Comparison of ENCODE assay signal across 8 mouse cellular contexts in genomic region chr14:48083836-48084812, GRCm38 (mm10). TPM values are rescaled to one million over a fixed set of nuclear protein-coding genes. Genes with fewer than 3 reads are reported as not detected.
DNase-seq lines count a peak whose midpoint lies in the region; ATAC-seq lines count a peak whose summit lies in the region.

No protein-coding gene starts in this region.

- H3K9ac ChIP-seq in forebrain, embryonic 13.5 days, result no peak overlapping the region

- ATAC-seq in forebrain, embryonic 13.5 days, result peak; percentile 93

- no peaks in the 10 kb centered on the region for H3K36me3 ChIP-seq in forebrain, embryonic 13.5 days (ENCODE audit: poor library complexity, severe bottlenecking)
- no peaks in the 10 kb centered on the region for H3K36me3 ChIP-seq in forebrain, embryonic 10.5 days (replicated peaks)

- no peak for DNase-seq in forebrain, embryonic 10.5 days (ENCODE audit: extremely low spot score, low spot score)
- peak; percentile 30 for DNase-seq in retina, postnatal 1 day
- no peak for DNase-seq in retina, embryonic 14.5 days (ENCODE audit: low spot score)
- peak; percentile 43 to 47 for DNase-seq in layer of hippocampus, adult 8-10 months (ENCODE audit: low spot score in 2 of 2)
- DNase-seq in thymus, adult 18-20 months, result no peak
- DNase-seq in c-Kit-positive CD71-positive TER-119-positive erythroid progenitor cells, embryonic 14.5 days (ENCODE audit: low spot score), result no peak
- no peak for DNase-seq in gastrocnemius, postnatal 4 days (ENCODE audit: low spot score in 2 of 2)

- H3K4me1 ChIP-seq in forebrain, embryonic 13.5 days, result peaks cover 22% of the 10 kb centered on the region
- peaks cover 13% of the 10 kb centered on the region; the same call in 1 of the 2 replicates for H3K4me1 ChIP-seq in forebrain, embryonic 10.5 days

- no peaks in the 10 kb centered on the region for H3K9me3 ChIP-seq in forebrain, embryonic 13.5 days (replicated peaks)
- no peaks in the 10 kb centered on the region for H3K9me3 ChIP-seq in forebrain, embryonic 10.5 days

- H3K4me3 ChIP-seq in forebrain, embryonic 13.5 days, result no peak overlapping the region
- no peak overlapping the region for H3K4me3 ChIP-seq in forebrain, embryonic 10.5 days

- H3K4me2 ChIP-seq in forebrain, embryonic 13.5 days, result peak overlapping the region; percentile 30

- no peaks in the 10 kb centered on the region for H3K27me3 ChIP-seq in forebrain, embryonic 13.5 days
- peaks cover 12% of the 10 kb centered on the region; the same call in 1 of the 2 replicates for H3K27me3 ChIP-seq in forebrain, embryonic 10.5 days (ENCODE audit: poor library complexity, severe bottlenecking)

- WGBS in forebrain, embryonic 13.5 days, result 28% methylated on average over 14 of the region's 14 CpGs
- WGBS in forebrain, embryonic 10.5 days, result 45% methylated on average over 14 of the region's 14 CpGs

- peak overlapping the region; percentile 62; the same call in 1 of the 2 replicates for H3K27ac ChIP-seq in forebrain, embryonic 13.5 days
- H3K27ac ChIP-seq in forebrain, embryonic 10.5 days, result no peak overlapping the region

RNA-seq across cellular contexts. Expression of gene Peli2, which starts 36.5 kb away (rescaled TPM):
- polyA plus RNA-seq in forebrain, embryonic 13.5 days (2015; fragmentation: Nextera tagmentation; extraction: Ambion mirVana), result 8.4 and 8.5 TPM in 2 replicates
- 5.7 and 6.8 TPM in 2 replicates for polyA plus RNA-seq in forebrain, embryonic 10.5 days (2016; fragmentation: Nextera tagmentation; extraction: Ambion mirVana)
- total RNA-seq in layer of hippocampus, adult 8-10 months (2022), result 10 to 100 TPM; 24.2 to 36.6 (median 30.0) TPM
- 10 to 100 TPM; 24.1 to 25.1 TPM for total RNA-seq in gastrocnemius, postnatal 4 days (2021)

Comparison
In these comparisons a context has a peak if more than half of its experiments do, and no peak if none do; other contexts are left out.
1. DNase-seq: peak in retina, postnatal 1 day (single experiment) and layer of hippocampus, adult 8-10 months (2 of 2); none in forebrain, embryonic 10.5 days (single experiment), retina, embryonic 14.5 days (single experiment), thymus, adult 18-20 months (0 of 2), c-Kit-positive CD71-positive TER-119-positive erythroid progenitor cells, embryonic 14.5 days (single experiment) and gastrocnemius, postnatal 4 days (0 of 2).